Mouse (Mus musculus) liver, postnatal 0 days (tissue): ENCODE results near the gene Elmo1.

Experiments used
- CTCF ChIP-seq: sonication (generic); IDR thresholded peaks from 2 replicates; pipeline ENCODE4 v1.5.1; 2016; ENCODE audit warnings: antibody characterized with exemption, low read depth
- EP300 ChIP-seq: IDR thresholded peaks from 2 replicates; pipeline ENCODE4 v1.6.1; 2016; ENCODE audit warnings: antibody characterized with exemption, low read depth, mild to moderate bottlenecking

- no peak for TF ChIP-seq EP300
- no peak for TF ChIP-seq CTCF
These were observed 147.2 kb downstream of the Elmo1 start for GRCm38 (mm10) chr13:20237615-20238014.
